Mouse (Mus musculus) heart, postnatal 10 days (tissue): ENCODE data around the gene Napsa. TPM values are rescaled to one million over a fixed set of nuclear protein-coding genes. Genes with fewer than 3 reads are reported as not detected.

ENCODE experiments used
- DNase-seq, 2 experiments: peaks; one replicate each; pipeline ENCODE4 v3.0.0; 2021
- intact Hi-C: fragments of 180-260 bp; cut with DNase I; formaldehyde crosslinking; loops from one replicate; pipeline ENCODE4 v1.15.1; 2025
- total RNA-seq, 2 experiments: library from RNA; stranded (reverse); gene quantifications; 2 replicates each; pipeline ENCODE4 v1.2.3; 2021

Gene Napsa
- total RNA-seq = 1 to 10 TPM in 1 of 2 experiments, under 1 TPM in 1; 0.43 to 1.4 TPM

GRCm38 (mm10) chr7:44572213-44572701 lies at the start of gene Napsa:
Napsa (plus strand) TSS chr7:44572380.
- intact Hi-C loops = no loop called here
- DNase-seq = no peak

GRCm38 (mm10) chr7:44523056-44523455 lies 49.1 kb upstream of the Napsa start:
- intact Hi-C loops = loop anchor here (5.0 kb wide), 2 partner anchors 124 to 179 kb away; no protein-coding TSS in a partner anchor
- DNase-seq = no peak

DNA sequence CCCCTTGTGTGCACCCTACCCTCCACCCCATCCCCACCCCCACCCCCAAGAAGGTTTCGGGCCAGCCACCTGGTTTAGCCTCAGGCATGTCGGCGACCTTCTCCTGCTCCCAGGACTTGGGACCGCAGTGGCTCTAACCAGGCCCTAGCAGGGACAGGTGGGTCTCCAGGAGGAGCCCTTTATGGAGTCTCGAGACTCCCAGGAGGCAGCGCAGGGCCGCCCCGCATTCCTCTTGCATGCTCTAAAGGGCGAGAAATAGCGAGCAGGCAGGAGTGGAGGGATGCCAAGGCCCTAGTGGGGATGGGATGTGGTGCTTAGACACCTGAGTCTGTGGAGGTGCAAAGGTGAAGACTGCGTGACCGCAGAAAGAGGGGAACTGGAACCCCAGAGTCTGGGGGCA lies 47.7 kb upstream of the Napsa start, which contains the start of gene Mybpc2:
Mybpc2 (minus strand) TSS at position 155 of the 400 bp plus-strand sequence.
- intact Hi-C loops = loop anchor here (5.0 kb wide), 2 partner anchors 123 to 178 kb away; no protein-coding TSS in a partner anchor

DNA sequence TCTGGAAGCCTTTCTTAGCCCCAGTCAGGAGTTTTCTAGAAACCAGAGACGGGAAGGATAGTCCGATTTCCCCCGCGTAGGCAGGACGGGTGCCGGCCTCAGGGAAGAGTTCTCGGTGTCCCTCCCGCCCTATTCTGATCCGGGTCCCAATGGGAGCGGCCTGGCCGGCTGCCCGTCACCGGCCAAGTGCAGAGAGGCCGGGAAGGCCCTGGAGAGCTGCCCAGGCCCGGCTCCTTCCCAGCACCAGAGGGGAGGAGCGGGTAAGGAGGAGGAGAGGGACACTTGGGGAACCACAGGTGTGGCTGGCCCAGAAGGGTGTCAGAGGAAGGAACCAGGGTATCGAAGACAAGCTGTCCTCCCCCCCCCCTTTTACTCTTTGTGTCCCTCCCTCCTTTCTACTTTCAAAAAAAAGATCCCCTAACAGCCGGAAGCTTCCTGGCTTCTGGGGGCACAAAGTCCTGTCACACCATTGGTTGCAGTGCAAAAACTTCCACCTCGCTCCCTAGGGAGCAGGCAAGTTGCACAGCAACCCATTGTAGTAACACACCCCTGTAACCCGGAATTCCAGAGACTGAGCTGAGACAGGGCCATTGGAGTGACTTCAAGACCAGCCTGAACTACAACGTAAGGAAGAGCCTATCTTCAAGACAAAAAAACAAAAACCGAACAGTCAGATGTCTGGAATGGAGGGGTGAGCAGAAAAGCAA lies 46.9 kb upstream of the Napsa start:
- intact Hi-C loops = no loop called here
- peak; percentile 88 to 92 for DNase-seq

More for the DNA sequence above, 47.7 kb upstream of the Napsa start, which contains the start of gene Mybpc2:
- DNase-seq = peak; percentile 77 to 79

DNA sequence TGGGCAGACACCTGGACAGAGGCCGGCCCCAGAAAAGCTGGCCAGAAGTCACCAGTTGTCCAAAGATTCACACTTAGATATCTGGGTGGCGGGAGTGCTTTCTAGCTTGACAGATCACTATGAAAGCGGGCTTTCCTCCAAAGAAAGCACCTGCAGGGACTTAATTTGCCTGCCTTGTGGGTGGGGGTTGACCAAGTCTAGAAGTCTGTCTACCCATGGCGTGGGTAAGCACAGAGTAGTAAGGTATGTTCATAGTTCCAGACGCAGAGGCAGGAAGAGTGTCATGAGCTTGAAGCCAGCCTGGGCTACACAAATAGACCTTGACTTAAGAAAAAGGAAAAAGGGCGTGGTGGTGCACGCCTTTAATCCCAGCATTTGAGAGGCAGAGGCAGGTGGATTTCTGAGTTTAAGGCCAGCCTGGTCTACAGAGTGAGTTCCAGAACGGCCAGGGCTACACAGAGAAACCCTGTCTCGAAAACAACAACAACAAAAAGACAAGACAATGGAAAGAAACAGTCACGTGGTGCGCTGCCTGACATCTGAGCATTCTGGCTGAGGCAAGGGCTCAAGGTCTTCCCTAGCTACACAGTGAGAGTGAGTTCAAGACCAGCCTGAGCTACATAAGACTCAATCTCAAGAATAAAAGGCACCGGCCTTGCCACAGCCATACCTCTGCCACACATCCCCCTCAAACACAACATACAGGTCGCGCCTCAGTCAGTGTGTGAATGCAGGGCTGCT lies 45.6 kb upstream of the Napsa start:
- intact Hi-C loops = no loop called here
- DNase-seq = no peak

DNA sequence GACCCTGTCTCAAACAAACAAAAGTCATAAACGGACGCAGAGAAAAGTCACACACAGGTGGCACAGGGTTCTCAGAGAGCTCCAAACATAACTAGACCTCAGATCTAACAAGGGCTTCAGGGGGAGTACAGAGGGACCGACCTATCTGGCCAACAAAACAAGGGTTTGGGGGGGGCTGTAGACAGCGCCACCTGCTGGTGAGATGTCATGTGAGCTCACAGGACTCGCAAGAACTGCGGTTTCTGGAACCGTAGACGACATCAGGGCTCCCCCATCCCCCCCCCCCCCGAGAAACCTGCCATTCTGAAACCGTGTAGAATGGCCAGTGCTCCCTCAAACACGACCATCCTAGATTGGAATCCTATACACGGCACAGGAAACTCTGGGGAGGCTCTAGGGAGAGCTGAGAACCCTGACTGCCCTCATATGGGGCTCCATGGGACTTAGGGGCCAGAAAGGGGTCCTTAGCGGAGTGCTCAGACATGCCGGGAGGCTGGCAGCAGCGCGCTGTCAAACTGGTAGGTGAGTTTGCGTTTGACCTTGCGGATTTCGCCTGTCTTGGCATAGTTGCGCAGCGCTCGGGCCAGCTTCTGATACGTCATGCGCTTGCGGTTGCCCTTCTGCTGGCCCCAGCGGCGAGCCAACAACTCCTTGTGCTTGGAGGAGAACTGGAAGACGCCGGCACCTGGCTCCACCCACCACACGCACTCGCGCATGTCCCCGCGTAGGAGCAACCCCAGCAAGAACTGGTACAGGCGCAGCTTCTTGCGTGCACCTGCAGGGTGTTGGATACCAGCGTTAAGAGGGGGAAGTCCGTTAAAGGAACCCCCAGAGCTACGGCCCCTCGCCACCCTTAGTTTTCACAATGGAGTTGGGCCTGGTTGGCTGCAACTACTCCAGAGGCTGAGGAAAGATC lies 44.4 kb upstream of the Napsa start:
- intact Hi-C loops = no loop called here
- peak; percentile 77 to 78 for DNase-seq

- DNase-seq = no peak
- intact Hi-C loops = no loop called here
Measured at GRCm38 (mm10) chr7:44529518-44529917, 42.7 kb upstream of the Napsa start.

DNA sequence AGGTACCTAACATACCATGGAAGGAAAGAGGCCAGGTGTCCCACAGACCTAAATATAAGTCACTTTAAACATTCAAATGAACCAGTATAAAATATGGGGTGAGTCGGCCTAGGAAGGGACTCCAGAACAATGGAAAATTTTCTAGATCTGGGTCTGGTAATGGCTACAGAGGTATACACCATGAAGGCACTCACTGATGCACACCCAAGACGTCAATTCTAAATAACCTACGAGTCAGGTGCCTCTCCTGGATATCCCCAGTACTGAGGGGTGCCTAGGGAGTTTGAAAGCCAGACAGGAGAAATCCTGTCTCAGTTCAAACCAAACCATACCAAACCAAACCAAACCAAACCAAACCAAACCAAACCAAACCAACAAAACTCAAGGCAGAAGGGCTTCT lies 41.7 kb upstream of the Napsa start:
- no peak for DNase-seq
- intact Hi-C loops = no loop called here

- intact Hi-C loops = no loop called here
- DNase-seq = no peak
Measured at GRCm38 (mm10) chr7:44531207-44531606, 41.0 kb upstream of the Napsa start.

- intact Hi-C loops = no loop called here
- no peak for DNase-seq
Measured at GRCm38 (mm10) chr7:44531946-44532732, 40.0 kb upstream of the Napsa start, which contains the start of gene Spib. Spib (minus strand) TSS chr7:44532071.

DNA sequence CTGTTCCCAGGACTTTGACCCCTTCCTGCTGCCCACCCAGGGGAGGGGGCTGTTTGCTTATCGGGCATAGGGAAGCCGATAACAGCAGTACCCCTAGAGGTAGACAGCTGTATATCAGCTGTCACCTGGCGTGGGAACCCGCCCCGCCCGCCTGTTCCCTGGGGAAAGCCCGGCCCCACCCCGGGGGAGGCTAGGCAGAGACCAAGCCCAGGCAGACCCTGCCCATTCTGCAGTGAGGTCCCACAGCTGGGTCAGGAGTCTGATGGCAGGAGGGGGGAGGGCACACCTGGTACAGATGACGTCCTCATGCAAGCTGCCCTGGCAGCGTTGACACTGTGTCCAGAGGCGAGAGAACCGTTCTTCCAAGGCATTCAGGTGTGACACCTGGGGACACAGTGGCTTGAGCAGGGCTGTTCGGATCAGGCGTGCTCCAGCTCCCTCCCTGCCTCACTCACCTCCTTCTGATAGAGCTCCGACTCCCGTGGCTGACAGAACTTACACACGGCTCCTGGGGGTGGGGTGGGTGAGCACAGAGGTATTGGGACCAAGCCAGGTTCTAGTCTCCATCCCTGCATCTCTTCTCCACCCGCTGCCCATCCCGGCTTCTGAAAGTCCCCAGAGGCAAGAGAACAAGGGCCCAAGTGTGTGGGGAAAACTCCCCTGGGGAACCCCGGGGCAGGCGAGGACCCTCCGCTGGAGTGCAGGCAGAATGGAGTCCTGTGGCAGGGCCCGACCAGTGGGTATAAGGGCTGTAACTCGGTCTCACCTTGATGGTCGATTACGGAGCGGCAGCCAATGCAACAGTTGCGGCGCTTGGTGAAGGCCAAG lies 39.0 kb upstream of the Napsa start:
- no peak for DNase-seq
- intact Hi-C loops = no loop called here

- no peak for DNase-seq
- intact Hi-C loops = no loop called here
Measured at GRCm38 (mm10) chr7:44533746-44534045, 38.5 kb upstream of the Napsa start.

DNA sequence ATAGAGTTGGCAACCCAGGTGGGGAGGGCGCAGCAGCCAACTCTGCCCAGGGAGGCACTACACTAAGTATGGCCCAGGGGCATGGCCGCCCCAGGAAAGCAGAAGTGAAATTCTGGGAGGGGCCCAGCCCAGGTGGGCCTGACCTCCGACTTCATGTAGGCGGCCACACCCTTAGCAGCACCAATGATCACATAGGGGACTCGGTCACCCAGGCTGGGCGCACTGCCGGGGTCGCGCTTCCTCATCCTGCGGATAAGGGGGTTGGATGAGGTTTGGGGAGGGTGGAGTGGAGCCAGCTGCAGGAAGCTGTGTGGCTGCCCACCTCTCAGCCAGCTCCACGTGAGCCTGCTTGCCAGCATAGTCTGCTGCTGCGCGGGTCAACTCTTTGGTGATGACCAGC lies 37.9 kb upstream of the Napsa start:
- intact Hi-C loops = no loop called here
- no peak for DNase-seq

DNA sequence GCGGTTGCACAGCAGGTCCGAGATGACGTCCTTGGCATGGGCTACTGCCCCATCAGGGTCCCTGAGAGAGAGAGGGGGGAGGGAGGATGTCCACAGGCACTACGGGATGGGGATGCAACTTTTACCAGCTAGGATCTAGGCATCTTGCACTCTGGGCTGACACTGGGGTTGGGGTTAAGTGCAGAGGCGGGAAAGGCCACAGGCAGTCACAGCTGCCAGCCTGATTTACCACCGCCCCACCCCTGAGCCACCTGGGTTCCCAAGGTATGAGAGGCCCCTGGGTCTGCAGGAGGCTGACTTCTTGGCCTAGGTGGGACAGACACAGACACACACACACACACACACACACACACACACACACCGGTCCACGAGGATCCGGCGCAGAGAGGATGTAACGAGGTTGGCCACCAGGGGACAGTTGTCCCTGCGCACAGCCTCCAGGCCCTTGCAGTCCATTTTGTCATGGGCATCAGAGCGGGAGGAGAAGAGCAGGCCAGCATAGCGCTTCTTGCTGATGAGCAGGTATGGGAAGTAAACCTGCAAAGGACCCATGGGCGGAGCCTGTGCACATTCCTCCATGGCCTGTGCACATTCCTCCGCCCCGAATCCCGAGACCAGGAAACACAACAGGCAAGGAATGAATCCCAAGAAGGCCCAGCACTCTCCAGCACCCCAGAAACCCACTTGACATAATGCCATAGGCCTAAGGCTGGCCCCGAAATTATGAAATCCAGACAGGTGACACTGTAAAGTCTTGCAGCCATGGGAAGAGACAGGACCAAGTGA lies 37.3 kb upstream of the Napsa start:
- DNase-seq = no peak
- intact Hi-C loops = no loop called here

- intact Hi-C loops = no loop called here
Measured at GRCm38 (mm10) chr7:44535657-44536589, 36.3 kb upstream of the Napsa start.

DNA sequence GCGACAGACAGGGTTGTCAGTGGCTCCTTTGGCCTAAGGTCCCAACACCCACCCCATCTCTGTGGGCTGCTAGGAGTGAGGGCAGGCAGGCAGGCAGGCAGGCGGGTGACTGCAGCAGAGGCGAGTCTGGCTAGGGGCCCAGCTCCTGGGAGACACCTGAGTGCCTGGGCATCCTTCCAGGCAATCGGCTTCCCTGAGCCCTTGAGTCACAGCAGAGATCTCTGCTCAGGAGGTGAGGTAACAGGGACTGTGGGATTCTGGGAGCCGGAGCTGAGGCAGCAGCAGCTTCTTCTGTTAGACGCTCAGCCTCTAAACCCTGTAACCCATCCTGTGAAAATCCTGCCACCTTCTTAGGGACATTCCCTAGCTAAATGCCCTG lies 35.6 kb upstream of the Napsa start:
- intact Hi-C loops = no loop called here
- DNase-seq = peak in 1 of 2 experiments; percentile 61

More at GRCm38 (mm10) chr7:44535657-44536589, 36.3 kb upstream of the Napsa start:
- no peak for DNase-seq

DNA sequence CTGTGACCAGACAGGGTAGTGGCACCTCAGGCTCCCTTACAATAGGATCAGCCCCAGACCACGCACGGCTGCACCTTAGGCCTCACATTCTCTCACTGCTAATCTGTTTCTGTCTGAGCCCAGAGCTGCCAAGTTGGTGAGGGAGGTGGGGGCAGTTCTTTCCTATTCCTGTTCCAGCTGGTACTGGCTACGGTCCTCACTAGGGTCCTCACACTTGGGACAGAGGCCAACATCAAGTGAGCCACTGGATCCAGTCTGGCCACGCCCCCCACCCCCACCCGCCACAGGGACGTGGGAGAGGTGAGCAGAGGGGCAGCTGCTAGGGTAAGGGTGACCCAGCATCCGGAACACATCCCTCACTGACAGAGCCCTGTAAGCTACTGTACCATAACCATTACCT lies 35.2 kb upstream of the Napsa start:
- intact Hi-C loops = no loop called here
- DNase-seq = no peak
